Mouse (Mus musculus) R1 (cell line): ENCODE results near the gene Gstm3.
"Not testable (repeated sequence)": the region's sequence is repeated elsewhere in the genome, so short reads cannot be mapped to it uniquely, and the experiment has no call there.

Experiments
- DNase-seq: peaks from one replicate; pipeline ENCODE4 v3.0.0-alpha.2; 2018; ENCODE audit warnings: low read depth, low spot score

The Gstm3 gene

DNA sequence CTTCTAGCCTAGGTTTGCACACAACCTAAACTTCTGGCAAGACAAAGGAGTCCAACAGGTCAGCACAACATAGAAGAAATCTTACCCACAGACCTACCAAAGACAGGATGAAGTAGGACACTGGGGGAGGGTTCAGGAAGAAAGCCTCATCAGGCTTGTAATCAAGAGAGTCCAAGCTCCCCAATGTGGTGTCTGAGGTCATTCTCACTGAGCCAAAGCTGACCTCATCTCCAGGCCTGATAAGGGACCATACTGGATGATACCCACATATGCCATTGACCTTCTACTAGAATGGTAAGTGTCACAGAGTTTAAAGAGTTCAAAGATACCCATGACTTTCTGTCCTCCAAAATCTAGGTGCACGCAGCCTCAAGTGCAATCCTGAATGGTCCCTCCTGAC lies 5.2 kb upstream of the Gstm3 start:
- DNase-seq: no peak

DNA sequence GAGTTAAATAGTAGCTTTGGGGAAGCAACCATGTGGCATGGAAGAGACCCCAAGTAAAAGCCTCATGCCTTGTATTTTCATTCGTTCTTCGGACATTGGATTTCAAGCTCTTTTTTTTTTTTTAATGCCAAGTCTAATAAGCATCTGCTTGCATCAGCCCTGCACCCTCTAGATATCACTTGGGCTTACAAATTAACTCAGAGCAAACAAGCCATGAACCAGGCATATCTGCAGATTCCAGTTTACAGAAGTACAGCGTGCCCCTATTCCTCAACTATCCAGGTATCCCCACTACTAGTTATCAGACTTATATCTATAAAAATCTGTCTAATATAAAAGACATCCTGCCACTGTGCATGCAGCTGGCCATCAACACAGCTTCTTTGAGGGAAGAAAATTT lies 3.0 kb upstream of the Gstm3 start:
- DNase-seq: no peak

DNA sequence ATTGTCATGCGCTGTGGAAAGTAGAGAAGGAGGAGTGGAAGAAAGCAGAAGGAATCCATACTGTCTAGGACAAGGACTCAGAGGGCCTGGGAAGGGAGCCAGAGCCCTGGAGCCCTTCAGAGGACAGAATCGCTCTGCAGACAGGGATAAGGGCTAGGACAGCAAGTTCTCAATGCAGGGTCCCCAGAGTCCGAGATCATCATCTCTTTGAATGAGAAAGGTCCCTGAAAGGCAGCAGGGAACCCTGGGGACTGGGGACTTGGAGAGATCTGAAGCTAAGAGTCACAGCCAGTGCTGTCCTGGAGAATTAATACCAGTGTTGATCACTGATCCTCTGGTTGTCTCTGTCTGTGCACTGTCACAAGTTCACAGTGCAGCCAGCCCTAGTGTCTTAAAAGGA lies 2.0 kb upstream of the Gstm3 start:
- DNase-seq: not testable (repeated sequence)

DNA sequence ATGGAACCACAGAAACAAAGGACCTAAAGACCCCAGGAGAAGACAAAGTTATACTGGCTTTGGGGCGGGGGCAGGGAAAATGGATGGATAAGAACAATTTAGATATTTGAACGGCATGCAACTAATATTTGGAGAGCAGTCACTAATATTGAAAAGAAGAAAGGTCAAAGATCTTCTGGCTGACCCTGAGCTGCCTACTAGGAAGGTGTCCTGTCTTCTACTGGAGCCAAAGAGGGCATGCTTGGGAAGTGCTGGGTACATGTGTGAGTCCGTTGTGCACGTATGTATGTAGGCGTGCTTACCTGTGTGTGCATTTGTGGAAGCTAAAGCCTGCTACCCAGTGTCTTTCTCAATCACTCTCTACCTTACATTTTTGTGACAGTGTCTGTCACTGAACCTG lies 2.5 kb downstream of the Gstm3 start:
- no peak for DNase-seq

DNA sequence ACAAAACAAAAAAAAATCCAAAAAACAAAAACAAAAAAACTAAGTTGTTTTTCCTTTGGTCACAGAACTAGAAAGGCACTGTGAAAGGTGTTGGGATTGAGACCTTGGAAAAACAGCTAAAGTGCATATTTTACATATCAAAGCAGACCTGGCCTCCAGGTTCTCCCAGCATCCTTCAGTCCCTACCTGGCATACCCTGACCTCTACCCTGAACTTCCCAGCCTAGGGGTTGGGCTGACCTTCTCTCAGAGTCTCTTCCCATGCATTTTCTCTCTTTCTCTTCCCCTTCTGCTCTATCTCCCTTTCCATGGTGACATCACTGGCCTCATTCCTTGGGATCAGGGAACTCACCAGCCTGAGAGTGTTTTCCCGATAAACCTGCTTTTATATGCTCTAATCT lies 3.5 kb downstream of the Gstm3 start:
- peak; percentile 41 for DNase-seq

DNA sequence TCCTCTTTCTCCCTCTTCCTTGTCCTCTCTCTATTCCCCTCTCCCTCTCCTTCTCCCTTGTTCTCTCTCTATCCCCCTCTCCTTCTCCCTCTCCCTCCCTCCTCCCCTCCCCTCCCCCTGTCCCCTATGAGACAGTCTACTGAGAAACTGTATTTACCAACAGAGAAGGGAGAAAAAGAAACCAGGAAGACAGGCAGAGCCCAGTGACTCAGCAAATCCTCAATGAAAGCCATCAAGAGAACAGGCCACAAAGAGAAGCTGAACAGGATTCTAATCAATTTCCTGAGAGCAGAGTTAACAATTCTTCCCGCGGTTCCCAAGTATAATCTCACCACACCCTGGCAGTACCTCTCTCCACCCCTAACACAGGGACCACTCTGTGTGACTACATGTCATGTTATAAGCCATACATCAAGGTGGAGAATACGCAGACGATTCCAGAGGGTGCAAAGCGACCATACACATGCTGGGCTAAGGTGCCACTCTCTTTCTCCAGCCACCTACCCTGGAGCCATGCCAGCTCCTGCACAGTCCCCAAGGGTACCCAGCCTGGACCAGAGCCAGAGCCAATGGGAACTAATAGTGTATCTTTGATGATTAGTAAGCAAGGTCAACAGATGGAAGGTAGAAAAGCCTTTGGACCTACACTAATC lies 4.3 kb downstream of the Gstm3 start:
- DNase-seq: peak; percentile 60

DNA sequence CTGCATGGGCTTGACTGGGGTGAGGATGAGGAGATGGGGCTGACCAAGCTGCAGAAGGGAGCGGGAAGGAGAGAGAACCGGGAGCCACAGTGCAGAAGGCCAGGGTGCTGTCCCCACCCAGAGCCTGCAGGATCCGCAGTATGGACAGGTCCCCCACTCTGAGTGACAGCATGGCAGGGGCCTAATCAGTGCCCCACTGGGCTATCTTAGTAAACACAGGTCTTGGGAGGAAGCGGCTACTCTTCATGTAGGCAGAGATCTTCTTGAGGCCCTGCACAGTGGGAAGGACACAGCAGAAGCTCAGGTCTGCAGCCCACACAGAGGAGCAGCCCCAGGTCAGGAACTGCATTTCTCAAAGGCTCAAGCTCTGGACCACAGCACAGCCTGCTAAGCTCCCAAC lies 5.1 kb downstream of the Gstm3 start:
- DNase-seq: no peak

DNA sequence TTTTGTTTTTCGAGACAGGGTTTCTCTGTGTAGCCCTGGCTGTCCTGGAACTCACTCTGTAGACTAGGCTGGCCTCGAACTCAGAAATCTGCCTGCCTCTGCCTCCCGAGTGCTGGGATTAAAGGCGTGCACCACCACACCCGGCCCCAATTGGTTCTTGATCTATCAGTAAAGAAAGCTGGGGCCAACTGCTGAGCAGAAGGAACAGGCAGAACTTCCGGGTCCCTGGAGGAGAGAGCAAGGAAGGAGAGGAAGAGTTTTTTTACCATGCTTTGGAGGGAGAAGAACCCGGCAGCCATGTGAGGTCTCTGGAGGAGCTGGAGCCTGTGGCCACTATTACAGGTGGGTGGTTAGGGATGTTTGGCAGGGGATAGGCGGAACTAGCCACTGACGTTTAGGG lies 13.8 kb downstream of the Gstm3 start:
- DNase-seq: peak; percentile 69

DNA sequence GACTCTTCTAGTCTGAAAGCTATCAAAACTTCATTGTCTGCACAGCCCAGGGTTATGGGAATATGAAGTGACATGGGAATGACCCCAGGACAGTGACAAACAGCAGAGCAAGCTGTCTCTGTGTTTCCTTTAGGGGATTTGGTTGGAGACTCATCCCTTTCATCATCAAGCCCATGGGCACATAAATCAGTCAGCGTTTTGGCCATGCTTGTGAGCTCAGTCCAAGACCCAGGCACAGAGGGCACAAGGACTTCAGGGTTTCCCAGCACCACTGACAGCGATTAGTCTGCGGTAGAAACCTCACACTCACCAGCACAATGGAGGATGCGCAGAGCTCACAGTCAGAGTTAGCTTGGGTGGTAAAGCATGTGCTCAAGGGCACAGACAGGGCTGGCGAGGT lies 15.2 kb downstream of the Gstm3 start:
- DNase-seq: no peak

DNA sequence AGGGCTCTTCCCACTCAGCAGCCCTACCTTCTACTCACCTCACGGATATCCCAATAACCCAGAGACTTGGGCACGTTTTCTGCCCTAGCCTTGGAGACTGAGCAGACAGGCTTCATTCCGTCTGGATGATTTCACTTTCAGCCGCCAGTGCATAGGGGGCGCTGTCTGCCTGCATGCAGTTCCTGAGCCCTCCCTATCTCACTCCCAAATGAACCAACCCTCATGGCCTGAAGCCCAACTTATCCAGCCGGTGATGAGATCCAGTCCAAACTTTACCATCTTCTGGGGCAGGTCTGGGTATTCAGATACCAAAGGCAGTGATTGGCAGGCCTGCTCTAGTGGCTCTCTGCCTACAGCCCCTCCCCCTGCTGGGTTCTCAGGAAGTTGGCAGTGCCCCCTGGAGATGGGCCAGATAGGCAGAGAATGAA lies 15.7 kb downstream of the Gstm3 start:
- peak; percentile 79 for DNase-seq

DNA sequence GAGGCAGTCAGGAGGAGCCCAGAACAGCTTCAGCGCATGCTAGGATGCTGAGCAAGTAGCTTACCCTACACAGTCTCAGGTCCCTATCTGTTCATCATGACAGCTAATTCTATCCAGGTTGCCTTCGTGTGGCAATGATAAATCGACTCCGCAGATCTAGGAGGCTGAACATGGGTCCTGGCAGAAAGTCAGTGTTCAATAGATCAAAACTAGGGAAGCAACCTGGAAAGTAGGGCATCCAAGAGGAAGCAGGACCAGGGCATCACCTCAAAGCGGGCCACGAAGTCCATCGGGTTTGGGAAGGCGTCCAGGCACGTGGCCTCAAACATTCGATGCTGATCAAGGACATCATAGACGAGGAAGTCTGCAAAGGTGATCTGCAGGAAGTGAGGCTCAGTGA lies 18.6 kb downstream of the Gstm3 start:
- DNase-seq: no peak

DNA sequence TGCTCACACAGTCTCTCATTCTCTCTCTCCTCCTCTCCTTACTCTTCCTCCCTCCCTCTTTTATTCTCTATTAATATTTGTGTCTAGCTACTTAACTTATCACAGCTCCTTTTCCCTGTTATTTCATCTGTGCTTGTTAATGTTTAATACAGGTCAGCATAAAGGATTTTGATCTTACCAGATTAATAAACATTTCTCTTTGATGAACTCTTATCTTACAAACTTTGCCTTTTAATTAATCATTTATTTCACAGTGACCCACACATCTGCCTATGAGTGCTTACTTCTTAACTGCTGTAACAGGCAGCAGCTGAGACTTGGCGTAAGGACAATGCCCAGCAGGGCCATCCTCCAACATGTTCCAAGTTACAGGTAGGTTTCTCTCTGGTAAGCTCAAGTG lies 19.6 kb downstream of the Gstm3 start:
- DNase-seq: not testable (repeated sequence)

DNA sequence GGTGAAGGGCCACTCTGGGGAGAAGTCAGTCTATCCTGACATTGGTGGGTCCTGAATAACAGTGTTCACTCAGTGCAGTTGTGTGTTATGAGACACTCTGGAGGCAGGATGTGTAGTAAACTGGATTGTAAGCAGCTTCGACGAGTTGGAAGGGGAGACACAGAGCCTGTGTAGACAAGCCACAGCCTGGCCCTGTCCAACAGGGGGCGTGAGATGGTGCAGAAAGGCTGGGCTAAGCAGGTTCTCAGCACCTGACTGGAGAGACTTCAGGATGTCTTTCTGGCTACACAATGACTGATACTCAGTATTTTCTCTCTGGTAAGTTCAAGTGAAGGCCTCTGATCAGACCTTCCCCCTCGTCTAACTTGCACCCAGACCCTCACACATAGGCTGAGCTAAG lies 23.4 kb downstream of the Gstm3 start:
- DNase-seq: peak; percentile 35

DNA sequence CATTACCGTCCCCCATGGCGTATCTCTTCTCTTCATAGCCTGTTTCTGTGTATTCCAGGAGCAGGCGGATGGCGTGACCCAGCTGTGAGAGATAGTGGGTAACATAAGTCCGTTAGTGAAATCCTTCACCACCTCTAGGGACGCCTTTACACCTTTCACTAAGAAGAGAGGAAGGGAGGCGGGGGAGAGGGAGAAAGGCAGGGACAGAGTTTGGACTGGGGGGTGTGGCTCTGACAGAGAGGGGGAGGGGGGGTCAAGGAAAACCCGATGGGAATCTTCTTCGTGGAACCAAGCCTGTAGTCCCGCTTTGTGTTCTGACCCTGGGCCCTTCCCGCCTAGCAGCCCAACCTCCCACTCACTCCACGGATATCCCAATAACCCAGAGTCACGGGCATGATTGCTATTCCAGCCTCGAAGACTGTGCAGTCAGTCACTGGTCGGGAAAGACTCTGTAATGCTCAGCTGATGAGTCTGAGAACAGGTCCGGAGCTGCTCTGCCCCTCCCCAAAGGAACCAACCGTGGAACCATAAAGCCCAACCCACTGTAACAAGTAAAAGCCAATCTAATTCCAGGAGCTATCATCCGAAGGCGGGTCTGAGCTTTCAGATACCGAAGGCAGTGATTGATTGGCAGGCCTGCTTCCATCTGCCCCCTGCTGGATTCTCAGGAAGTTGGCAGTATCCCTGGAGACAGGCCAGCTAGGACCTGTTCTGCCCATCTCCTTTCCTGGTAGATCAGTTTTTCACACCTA lies 25.7 kb downstream of the Gstm3 start, which contains the start of gene Gstm6:
Gstm6 (minus strand) TSS at position 511 of the 752 bp plus-strand sequence.
- peak; percentile 93 for DNase-seq

DNA sequence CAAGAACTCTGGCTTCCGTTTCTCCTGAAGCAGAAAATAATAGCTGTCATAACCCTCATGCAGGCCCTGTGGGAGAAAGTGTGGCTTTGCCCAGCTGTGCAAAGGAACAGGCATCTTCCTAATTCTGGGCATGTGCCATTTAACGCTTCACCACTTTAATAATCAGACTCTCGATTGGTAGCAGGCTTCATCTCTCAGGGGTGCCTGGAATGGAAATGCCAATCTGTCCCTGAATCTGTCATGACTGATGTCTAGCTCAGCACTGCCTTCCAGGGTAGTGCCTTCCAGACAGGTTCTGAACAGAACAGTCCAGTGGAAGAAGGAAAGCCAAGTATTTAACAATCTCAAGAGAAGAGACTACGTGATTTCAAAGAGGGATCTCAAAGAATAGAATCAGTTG lies 27.8 kb downstream of the Gstm3 start:
- no peak for DNase-seq

DNA sequence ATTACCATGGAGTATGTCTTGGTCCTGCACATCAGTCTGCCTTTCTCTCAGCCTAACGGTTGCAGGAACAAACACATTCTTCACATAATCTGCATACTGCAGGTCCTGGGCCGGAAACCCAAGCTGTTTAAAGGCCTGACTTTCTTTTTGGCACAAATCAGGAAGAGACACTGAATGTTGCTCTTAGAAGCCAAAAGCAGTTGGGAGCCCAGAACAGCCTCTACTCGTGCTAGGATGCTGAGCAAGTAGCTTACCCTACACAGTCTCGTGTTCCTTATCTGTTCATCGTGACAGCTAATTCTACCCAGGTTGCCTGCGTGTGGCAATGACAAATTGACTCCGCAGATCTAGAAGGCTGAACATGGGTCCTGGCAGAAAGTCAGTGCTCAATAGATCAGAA lies 28.6 kb downstream of the Gstm3 start:
- no peak for DNase-seq

DNA sequence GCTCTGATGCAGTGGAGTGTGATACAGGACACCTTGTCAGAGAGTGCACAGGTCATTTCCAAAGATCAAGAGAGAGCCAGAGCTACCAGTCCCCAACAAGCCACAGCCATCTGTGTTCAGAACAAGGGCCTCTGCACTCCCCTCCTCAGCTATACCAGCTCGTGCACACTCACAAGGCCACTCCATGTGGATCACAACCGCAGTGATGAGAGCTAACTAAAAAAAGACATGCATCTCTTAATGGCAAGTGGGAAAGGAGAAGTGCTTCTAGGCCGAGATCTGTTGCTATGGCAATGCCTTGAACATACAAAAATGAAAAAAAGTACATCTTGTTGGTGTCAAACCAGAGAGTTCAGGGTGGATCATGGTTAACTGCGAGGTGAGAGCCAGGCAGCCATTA lies 29.3 kb downstream of the Gstm3 start:
- no peak for DNase-seq

DNA sequence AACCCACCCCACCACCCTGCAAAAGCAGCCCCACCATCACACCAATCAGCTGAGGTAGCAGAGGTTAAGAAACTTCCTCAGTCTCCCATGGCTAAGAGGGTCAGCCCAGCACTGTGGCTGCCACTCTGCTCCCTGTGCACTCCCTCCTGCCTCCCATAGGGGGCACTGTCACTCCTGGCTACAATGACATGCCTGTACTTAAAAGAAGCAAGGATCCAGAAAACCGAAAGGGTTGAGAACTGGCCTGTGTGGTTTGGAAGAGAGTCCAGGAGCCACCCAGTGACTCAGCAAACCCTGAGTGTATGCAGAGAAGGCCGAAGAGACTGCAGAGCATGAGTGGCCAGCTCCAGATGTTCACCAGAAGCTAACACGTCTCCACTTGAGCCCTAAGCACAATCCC lies 29.7 kb downstream of the Gstm3 start:
- DNase-seq: peak; percentile 69

DNA sequence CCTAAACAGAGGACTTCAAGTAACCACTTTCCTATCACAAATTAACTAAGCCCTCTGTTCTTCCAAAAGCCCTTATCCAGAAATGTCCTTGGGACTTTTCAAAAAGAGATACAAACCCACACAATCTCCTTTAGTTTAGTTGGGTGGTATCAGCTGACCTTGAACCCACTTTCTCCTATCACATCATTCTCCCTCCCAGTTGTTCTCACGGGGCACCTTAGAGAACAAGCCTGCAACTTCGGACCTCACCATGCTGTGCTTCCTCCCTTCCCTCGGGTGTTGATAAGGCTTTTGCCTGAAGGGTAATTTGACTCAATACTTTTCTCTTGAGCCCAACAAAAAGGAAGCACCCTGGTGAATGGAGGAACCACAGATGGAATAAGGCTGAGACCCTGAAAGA lies 33.2 kb downstream of the Gstm3 start:
- no peak for DNase-seq

DNA sequence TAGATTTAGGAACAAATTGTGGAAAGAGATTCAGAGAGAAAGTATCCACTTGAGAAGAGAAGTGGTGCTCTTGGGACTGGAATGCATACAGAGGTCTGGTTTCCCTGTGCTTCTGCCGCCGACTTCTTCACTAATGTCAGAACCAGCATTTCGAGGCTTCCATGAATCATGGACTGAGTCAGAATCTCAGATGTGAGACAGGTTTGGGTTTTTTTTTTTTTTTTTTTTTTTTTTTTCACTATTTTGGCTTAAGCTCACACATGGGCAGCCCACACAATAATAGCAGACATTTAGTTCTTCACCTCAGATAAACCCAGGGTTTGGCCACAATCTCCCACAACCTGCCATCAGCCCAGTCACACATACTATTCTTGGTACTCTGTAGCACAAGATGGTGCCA lies 33.8 kb downstream of the Gstm3 start:
- DNase-seq: no peak

DNA sequence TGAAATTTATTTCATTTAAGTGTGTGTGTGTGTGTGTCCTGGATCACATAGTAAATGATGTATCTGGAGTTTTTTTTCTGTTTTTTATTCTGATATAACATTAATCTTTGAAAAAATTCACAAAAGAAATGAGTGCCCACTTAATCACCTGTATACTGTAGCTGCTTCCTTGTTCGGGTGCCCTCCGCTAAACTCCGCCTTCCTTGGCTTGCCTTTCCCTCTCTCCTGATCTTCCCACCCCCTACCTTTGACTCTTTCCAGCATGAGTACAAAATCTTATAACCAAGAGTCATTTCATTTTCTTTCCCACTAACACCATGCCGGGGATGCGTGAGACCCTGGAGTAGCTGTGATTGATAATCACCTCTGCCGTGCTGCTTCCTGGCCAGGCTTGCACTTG lies 37.0 kb downstream of the Gstm3 start:
- DNase-seq: no peak

DNA sequence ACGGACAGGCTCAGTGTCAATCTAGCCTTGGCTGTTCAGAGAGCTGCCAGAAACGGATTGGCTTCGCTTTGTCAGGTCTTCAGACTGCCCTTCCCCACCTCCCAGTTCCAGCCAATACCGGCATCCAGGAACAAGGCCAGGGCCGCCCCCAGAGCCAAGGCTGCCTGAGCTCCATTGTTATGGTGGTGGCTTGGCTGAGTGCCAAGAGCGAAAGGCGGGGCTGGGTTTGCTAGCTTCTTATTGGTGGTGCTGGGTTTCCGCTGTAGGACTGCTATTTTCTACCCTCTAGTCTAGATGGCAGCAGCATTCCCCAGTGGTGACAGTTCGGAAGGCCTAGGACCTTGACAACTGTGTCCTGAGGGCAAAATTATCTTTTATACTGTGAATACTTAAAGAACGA lies 37.4 kb downstream of the Gstm3 start, which contains the start of gene Gstm7:
Gstm7 (minus strand) TSS at position 148 of the 400 bp plus-strand sequence.
- peak; percentile 99 for DNase-seq

DNA sequence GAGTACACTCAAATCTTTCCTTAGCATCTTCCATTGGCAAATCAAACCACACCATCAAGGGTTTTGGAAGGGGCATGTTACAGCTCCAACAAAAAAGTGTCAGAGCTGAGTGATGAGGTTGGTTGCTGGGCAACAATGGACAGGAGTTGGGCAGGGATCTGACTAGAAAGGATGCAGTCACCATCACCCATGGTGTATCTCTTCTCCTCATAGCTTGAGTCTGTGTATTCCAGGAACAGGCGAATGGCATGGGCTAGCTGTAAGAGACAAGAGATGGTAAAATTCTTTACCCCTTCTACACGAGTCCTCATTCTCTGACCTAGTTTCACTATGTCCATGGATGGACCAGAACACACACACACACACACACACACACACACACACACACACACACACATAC lies 37.9 kb downstream of the Gstm3 start:
- no peak for DNase-seq
